Mouse (Mus musculus): Measurements from ENCODE around the gene Adgrl4. TPM values are rescaled to one million over a fixed set of nuclear protein-coding genes. Genes with fewer than 3 reads are reported as not detected.

The Adgrl4 gene
- polyA plus RNA-seq, 1 experiment from 2014 or later: 4.2 TPM

- no peak overlapping the region for H3K27ac ChIP-seq (replicated peaks)
- no peaks in the 10 kb centered on the region for H3K4me1 ChIP-seq (replicated peaks; ENCODE audit: control insufficient read depth, insufficient read depth)
- no peak for DNase-seq (ENCODE audit: low spot score)
- TF ChIP-seq EP300 (optimal IDR thresholded peaks at IDR 0.05): no peak
- TF ChIP-seq CTCF (IDR thresholded peaks at IDR 0.05; ENCODE audit: low read depth): no peak
- no peaks in the 10 kb centered on the region for H3K27me3 ChIP-seq (ENCODE audit: control insufficient read depth, insufficient read depth, low read length)
- no peak for ATAC-seq (ENCODE audit: low FRiP score, low TSS enrichment)
- H3K9ac ChIP-seq (ENCODE audit: low read length): no peak overlapping the region
- H3K9me3 ChIP-seq (ENCODE audit: control insufficient read depth, low read length): no peaks in the 10 kb centered on the region
- no peak overlapping the region for H3K4me3 ChIP-seq (ENCODE audit: low read depth, low read length)
- WGBS: 92% methylated on average over 4 of the region's 4 CpGs
- H3K4me2 ChIP-seq (replicated peaks; ENCODE audit: low read depth): no peak overlapping the region
- no peaks in the 10 kb centered on the region for H3K36me3 ChIP-seq (ENCODE audit: control insufficient read depth, insufficient read depth, low read length)
Measured at GRCm38 (mm10) chr3:151411488-151411887, 26.2 kb upstream of the Adgrl4 start.

- H3K36me3 ChIP-seq (ENCODE audit: control insufficient read depth, insufficient read depth, low read length): no peaks in the 10 kb centered on the region
- no peaks in the 10 kb centered on the region for H3K9me3 ChIP-seq (ENCODE audit: control insufficient read depth, low read length)
- H3K27ac ChIP-seq (replicated peaks): no peak overlapping the region
- H3K27me3 ChIP-seq (ENCODE audit: control insufficient read depth, insufficient read depth, low read length): no peaks in the 10 kb centered on the region
- no peak for ATAC-seq (ENCODE audit: low FRiP score, low TSS enrichment)
- no peaks in the 10 kb centered on the region for H3K4me1 ChIP-seq (replicated peaks; ENCODE audit: control insufficient read depth, insufficient read depth)
- DNase-seq (ENCODE audit: low spot score): no peak
- H3K9ac ChIP-seq (ENCODE audit: low read length): no peak overlapping the region
- H3K4me2 ChIP-seq (replicated peaks; ENCODE audit: low read depth): no peak overlapping the region
- TF ChIP-seq CTCF (IDR thresholded peaks at IDR 0.05; ENCODE audit: low read depth) (no peak), EP300 (optimal IDR thresholded peaks at IDR 0.05) (no peak)
- no peak overlapping the region for H3K4me3 ChIP-seq (ENCODE audit: low read depth, low read length)
Measured at GRCm38 (mm10) chr3:151416931-151417330, 20.8 kb upstream of the Adgrl4 start.

GRCm38 (mm10) chr3:151417688-151418572 lies 19.8 kb upstream of the Adgrl4 start:
- no peak overlapping the region for H3K9ac ChIP-seq (ENCODE audit: low read length)
- H3K4me3 ChIP-seq (ENCODE audit: low read depth, low read length): no peak overlapping the region
- H3K9me3 ChIP-seq (ENCODE audit: control insufficient read depth, low read length): no peaks in the 10 kb centered on the region
- DNase-seq (ENCODE audit: low spot score) (no peak), ATAC-seq (ENCODE audit: low FRiP score, low TSS enrichment) (no peak)
- no peak overlapping the region for H3K27ac ChIP-seq (replicated peaks)
- no peaks in the 10 kb centered on the region for H3K36me3 ChIP-seq (ENCODE audit: control insufficient read depth, insufficient read depth, low read length)
- no peaks in the 10 kb centered on the region for H3K4me1 ChIP-seq (replicated peaks; ENCODE audit: control insufficient read depth, insufficient read depth)
- H3K4me2 ChIP-seq (replicated peaks; ENCODE audit: low read depth): no peak overlapping the region; the same call in 1 of the 2 replicates
- WGBS: 38% methylated on average over 12 of the region's 12 CpGs
- TF ChIP-seq CTCF (IDR thresholded peaks at IDR 0.05; ENCODE audit: low read depth) (no peak), EP300 (optimal IDR thresholded peaks at IDR 0.05) (no peak)
- H3K27me3 ChIP-seq (ENCODE audit: control insufficient read depth, insufficient read depth, low read length): no peaks in the 10 kb centered on the region

- ATAC-seq (ENCODE audit: low FRiP score, low TSS enrichment) (peak; percentile 15; the same call in 1 of the 2 replicates), DNase-seq (ENCODE audit: low spot score) (no peak)
- Histone ChIP-seq H3K9me3 (ENCODE audit: control insufficient read depth, low read length) (no peaks in the 10 kb centered on the region), H3K27ac (replicated peaks) (no peak overlapping the region), H3K4me3 (ENCODE audit: low read depth, low read length) (no peak overlapping the region), H3K9ac (ENCODE audit: low read length) (no peak overlapping the region), H3K36me3 (ENCODE audit: control insufficient read depth, insufficient read depth, low read length) (no peaks in the 10 kb centered on the region), H3K4me1 (replicated peaks; ENCODE audit: control insufficient read depth, insufficient read depth) (no peaks in the 10 kb centered on the region), H3K27me3 (ENCODE audit: control insufficient read depth, insufficient read depth, low read length) (no peaks in the 10 kb centered on the region), H3K4me2 (replicated peaks; ENCODE audit: low read depth) (no peak overlapping the region)
- TF ChIP-seq EP300 (optimal IDR thresholded peaks at IDR 0.05) (no peak), CTCF (IDR thresholded peaks at IDR 0.05; ENCODE audit: low read depth) (no peak)
- 77% methylated on average over 9 of the region's 9 CpGs for WGBS
Measured at GRCm38 (mm10) chr3:151424326-151425207, 13.1 kb upstream of the Adgrl4 start.

- 95% methylated on average over 3 of the region's 3 CpGs for WGBS
- TF ChIP-seq EP300 (optimal IDR thresholded peaks at IDR 0.05): no peak
- TF ChIP-seq CTCF (IDR thresholded peaks at IDR 0.05; ENCODE audit: low read depth): no peak
- no peak for ATAC-seq (ENCODE audit: low FRiP score, low TSS enrichment)
Measured at GRCm38 (mm10) chr3:151430106-151430505, 7.6 kb upstream of the Adgrl4 start.

More at GRCm38 (mm10) chr3:151430106-151430505, 7.6 kb upstream of the Adgrl4 start:
- no peak for DNase-seq (ENCODE audit: low spot score)
- Histone ChIP-seq H3K4me3 (ENCODE audit: low read depth, low read length) (no peak overlapping the region), H3K27me3 (ENCODE audit: control insufficient read depth, insufficient read depth, low read length) (no peaks in the 10 kb centered on the region), H3K36me3 (ENCODE audit: control insufficient read depth, insufficient read depth, low read length) (no peaks in the 10 kb centered on the region), H3K4me2 (replicated peaks; ENCODE audit: low read depth) (no peak overlapping the region), H3K27ac (replicated peaks) (no peak overlapping the region), H3K9ac (ENCODE audit: low read length) (no peak overlapping the region), H3K4me1 (replicated peaks; ENCODE audit: control insufficient read depth, insufficient read depth) (no peaks in the 10 kb centered on the region), H3K9me3 (ENCODE audit: control insufficient read depth, low read length) (no peaks in the 10 kb centered on the region)
